Mouse (Mus musculus) lung, postnatal 36 days (tissue): ENCODE data around the gene Stxbp1.

Experiments
- DNase-seq: peaks from one replicate; pipeline ENCODE4 v3.0.0; 2022; ENCODE audit warnings: mixed read lengths

Gene Stxbp1

GRCm38 (mm10) chr2:32835588-32835987 lies 11.5 kb downstream of the Stxbp1 start:
- no peak for DNase-seq

- DNase-seq, result peak; percentile 87
These were observed 12.5 kb downstream of the Stxbp1 start for GRCm38 (mm10) chr2:32834496-32834895.

- DNase-seq, result no peak
These were observed 17.9 kb downstream of the Stxbp1 start for GRCm38 (mm10) chr2:32828979-32829676.

GRCm38 (mm10) chr2:32825796-32826195 lies 21.2 kb downstream of the Stxbp1 start:
- no peak for DNase-seq

DNA sequence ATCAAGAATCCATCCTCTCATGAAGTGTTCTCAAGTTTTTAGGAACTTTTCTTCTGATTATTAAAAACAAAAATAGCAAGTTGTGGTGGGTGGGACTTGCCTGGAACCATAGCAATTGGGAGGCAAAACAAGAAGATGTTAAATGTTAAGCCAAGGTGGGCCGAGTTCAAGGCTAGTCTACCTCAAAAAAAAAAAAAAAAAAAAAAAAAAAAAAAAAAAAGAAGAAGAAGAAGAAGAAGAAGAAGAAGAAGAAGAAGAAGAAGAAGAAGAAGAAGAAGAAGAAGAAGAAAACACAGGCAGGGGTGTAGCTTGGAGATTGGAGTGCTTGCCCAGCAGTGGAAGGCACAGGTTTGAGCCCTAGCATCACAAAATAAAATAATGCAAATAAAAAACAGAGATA lies 22.3 kb downstream of the Stxbp1 start:
- DNase-seq, result no peak

DNA sequence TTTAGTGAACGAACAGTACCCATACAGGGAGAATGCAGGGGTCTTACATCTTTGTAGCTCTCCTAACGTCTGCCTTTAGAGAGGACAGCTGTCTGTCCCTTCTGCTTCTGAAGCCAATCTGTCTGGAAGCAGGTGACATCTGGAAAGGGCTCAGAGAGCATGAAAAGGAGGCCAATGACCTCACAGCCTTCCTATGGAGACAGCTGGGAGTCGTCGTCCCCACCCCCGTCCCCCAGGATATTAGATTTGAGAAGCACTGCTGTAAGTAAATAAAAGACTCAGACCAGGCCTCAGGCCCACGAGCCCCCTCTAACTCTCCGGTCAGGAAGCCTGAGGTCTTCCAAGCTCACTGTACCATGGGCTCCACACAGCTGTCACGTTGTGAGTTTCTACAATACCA lies 22.9 kb downstream of the Stxbp1 start:
- no peak for DNase-seq

- DNase-seq, result no peak
These were observed 23.4 kb downstream of the Stxbp1 start for GRCm38 (mm10) chr2:32823579-32824154.

GRCm38 (mm10) chr2:32823153-32823552 lies 23.9 kb downstream of the Stxbp1 start:
- DNase-seq, result no peak

GRCm38 (mm10) chr2:32822643-32823042 lies 24.4 kb downstream of the Stxbp1 start:
- DNase-seq, result no peak

DNA sequence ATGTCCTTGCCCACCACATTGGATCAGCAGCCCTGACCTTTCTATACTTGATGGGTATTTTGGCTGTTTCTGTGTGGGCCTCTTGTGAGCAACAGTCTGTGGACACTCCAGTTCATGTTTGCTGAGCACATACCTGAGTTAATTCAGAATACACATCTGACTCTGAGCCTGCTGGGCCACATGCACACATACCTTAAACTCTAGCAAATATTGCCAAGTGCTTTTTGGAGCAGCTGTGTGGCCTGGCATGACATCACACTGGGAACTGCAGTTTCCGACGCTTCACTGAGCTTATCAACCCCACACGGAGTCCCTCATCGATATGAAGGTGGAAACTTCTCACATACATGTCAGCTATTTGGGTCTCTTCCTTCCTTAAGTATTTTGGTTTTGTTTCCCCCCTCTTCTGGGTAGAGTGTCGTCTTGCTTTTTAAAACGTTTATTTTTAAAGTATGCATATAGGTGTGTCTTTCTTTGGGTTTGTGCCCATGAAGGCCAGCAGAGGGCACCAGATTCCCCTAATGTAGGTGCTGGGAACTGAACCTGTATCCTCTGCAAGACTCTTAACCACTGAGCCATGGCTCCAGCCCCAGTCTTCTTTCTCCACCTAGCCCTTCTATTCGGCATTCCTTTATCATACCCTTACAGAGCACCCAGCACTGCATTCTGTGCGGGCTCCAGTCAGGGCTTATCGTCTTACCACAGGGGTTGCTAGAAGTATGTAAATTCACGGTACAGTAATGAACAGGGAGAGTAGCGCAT lies 25.8 kb downstream of the Stxbp1 start:
- peak; percentile 67 for DNase-seq

- no peak for DNase-seq
These were observed 28.8 kb downstream of the Stxbp1 start for GRCm38 (mm10) chr2:32818208-32818607.

GRCm38 (mm10) chr2:32817589-32817988 lies 29.5 kb downstream of the Stxbp1 start:
- DNase-seq, result no peak

DNA sequence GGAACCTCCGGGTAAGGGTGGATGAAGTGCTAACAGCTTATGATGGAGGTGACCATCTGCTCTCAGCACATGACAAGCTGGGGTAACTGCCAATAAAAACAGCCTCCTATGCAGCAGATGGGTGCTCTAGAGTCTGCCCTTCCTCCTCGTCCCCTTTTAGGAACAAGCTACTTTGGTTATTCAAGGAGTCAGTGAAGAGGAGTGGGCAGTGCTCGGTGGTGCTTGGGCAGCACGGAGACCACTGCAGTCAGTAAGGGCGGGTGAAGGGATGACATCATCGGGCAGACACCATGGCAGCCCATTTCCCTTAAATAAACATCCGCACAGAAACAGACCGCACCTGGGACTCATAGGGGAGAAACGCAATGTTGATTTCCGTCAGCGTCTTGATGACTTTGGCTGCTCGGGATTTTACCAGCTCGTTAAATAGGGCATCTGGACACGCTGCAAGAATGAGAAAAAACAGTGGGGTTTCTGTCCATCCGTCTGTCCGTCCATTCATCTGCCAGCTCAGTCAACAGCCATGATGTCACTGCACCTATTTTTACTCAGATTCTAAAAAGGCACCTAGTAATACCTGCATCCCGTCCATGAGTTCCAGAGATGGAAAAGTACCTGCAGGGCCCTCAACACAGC lies 30.0 kb downstream of the Stxbp1 start:
- peak; percentile 57 for DNase-seq

DNA sequence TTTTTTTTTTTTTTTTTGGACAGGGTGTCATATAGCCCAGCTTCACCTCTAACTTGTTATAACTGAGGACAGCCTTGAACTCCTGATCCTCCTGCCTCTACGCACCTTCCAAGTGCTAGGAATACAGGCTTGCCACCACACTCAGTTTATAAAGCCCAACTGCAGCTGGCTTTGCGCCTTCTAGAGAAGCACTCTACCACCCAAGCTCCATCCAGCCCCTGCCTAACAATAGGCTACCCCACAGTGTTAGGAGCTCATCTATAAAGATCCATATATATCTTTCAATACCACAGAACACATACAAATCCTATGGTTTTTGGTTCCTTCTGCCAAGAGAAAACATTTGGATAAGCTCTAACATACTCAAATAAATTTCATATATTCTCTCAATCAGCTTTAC lies 30.5 kb downstream of the Stxbp1 start:
- no peak for DNase-seq

DNA sequence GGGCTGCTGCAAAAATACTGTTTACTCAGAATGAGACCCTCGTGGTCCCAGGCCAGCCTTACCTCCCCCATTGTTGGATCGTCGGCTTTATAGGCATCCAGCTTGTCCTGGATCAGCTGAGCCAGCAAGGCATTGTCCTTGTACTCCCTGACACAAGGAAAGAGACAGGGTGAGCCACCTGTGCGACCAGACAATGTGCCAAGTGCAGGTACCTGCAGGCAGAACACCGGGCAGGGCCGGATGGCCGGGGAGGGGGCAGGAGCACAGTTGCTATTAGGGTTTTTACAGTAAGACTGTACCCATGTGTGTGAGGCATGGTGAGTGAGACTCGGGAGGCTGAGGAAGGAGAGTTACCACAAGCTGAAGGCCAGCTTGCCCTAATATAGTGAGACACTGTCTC lies 35.1 kb downstream of the Stxbp1 start:
- no peak for DNase-seq

- DNase-seq, result no peak
These were observed 38.1 kb downstream of the Stxbp1 start for GRCm38 (mm10) chr2:32808816-32809566.

DNA sequence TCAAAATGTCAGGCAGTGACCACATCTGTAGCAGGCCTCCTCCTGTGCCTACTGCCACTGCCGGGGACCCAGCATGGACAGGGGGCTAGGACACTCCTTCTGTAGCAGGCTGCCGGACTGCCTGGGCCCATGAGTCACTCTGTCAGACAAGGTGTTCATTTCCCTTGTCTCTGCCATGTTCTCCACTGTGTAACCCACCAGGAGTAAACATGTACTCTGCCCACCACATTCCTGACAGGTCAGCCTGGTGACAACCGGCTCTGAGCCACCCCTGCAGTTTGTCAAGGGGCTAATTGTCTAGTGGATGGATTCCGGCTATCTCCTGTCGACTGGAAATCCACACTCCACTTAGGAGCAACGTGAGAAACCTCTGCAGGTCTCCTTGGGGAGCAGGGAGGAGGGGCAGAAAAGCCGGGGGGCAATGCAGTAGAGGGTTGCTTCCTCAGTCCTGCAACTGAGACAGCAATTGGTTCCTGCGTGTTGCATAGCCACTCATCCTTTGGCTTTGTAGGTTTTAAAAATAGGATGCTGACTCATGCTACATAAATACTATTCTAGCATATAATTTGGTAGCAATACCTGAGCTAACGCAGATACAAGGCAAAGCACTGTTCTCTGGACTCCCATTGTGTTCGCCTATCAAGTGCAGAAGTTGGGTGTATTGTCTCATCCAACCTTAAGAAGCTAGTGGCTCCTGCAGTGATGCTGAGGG lies 48.6 kb downstream of the Stxbp1 start:
- no peak for DNase-seq

DNA sequence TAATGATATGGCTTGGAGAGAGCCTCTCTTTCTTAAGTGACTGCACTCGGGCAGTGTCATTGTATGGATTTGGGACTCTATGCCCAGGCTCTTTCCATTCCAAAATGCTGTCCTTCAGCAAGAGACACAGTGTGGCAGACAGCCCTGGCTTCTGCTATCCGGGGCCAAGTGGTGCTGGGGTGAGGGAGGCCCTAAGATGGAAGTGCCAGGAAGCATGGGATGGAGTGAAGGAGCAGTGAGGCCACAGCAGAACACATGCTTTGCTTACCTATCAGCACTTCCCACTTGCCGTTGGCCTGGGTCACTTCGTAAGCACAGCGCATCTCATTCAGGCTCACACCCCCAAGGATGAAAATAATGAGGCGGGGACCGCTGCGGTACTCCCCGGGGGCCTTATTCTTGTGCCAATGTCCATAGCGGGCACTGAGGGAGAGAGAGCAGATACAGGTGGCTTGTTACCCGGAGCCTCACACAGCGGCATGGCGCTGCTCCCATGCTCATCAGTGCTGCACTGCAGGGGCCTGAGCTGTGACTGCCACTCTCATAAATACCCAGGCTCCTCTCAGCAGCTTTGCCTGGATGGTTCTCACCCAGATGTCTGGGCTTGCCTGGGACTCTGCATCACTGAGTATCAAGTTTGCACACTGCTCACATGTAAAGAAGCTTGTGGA lies 51.2 kb downstream of the Stxbp1 start:
- no peak for DNase-seq

- DNase-seq, result peak; percentile 79
These were observed 55.7 kb downstream of the Stxbp1 start for GRCm38 (mm10) chr2:32791297-32791696.

DNA sequence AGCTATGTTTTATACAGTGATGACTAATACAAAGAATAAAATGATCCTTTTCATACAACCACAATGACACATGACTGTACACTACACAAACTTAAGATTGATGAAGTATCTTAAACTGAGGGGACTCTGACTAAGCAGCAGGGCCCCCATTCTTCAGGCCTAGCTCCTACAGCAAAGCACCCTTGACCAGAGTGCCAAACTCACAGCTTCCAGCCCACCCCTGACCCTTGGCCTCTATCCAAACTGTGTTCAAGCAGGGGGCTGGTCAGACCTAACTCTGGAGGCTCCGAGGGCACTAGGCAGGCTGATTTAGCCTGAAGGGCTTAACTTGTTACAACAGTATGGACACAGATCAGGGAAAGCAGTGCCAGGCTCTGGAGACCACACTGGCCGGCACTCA lies 58.5 kb downstream of the Stxbp1 start:
- no peak for DNase-seq

DNA sequence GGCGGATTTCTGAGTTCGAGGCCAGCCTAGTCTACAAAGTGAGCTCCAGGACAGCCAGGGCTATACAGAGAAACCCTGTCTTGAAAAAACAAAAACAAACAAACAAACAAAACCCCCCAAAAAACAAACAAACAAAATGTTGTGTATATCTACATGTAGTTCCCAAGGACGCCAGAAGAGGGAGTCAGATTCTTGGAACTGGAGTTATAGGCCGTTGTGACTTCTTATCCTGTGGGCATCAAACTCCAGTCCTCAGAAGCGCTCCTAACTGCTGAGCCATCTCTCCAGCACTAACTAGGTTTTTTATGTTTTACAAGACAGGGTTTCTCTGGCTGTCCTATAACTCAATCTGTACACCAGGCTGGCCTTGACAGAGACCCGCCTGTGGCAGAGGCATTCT lies 59.9 kb downstream of the Stxbp1 start:
- peak; percentile 55 for DNase-seq
